Mouse (Mus musculus): ENCODE data around the gene Dnajc28. TPM values are rescaled to one million over a fixed set of nuclear protein-coding genes. Genes with fewer than 3 reads are reported as not detected.
"Not testable (repeated sequence)": the region's sequence is repeated elsewhere in the genome, so short reads cannot be mapped to it uniquely, and the experiment has no call there.

The Dnajc28 gene
- total RNA-seq (2021): 1 to 10 TPM; 4.5 to 5.7 TPM

DNA sequence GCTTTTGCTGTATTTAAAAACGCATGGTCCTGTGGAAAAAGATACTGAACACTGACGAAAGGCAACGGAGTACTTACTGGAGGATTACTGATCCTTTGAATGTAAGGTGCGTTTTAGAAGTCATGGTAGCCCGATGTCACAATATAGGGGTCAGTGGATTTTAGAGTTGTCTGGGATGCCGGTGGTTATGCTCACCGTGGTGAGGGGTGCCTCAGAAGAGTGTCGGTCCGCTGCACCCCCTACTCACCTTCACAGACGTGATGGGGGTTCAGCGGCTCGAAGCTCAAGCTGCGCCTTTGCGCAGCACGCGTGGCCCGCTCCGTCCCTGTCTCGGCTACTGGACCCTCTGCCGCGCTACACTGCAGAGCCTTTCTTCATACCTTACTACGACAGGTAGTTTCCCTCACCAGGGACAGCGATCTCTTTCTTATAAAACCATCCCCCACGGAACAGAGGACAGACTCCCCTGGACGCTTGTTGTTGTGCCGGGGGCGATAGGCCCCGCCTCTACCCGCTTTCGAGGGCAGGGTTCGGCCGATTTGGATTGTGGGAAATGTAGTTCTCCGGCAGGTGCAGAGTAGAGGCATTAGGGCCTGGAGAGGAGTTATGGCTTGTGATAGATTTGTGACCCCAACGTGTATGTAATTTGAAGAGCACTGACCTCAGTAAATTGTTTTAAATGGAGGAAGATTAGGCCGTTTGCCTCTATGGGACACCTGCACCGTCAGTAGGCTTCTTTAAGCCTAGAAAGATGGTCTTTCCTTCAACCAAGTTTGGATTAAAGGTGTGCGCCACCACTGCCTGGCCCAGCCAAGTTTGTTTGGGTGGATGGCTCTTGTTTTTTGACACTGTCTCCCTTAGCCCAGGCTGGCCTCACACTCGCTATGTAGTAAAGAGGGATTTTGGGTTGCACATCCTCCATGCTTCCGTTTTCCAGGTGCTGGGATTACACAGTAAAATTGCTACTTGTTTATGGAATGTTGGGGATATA is at the start of gene Dnajc28:
Gene Dnajc28 (minus strand): TSS at position 516 of the 991 bp plus-strand sequence.
- DNase-seq: peak; percentile 77

DNA sequence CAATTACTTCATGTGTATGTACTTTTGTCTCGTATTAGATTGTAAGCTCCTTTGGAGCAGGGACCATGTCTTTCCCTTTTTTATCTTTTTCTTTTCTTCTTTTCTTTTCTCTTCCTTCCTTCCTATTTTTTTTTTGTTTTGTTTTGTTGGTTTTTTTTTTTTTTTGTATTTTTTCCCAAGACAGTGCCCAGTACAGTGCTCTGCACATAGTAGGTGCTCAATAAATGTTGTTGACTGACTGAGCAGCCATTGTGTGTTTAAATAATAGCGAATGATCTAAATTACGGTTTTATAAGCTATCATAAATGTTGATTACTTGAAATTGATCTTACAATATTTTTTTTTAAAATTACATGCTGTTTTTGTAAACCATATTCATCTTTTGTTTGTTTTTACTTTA is 45.0 kb upstream of the Dnajc28 start:
- no peak for DNase-seq

- no peak for DNase-seq
Observed at GRCm38 (mm10) chr16:91662336-91662735, 43.5 kb upstream of the Dnajc28 start.

GRCm38 (mm10) chr16:91661397-91661796 is 42.6 kb upstream of the Dnajc28 start:
- DNase-seq: no peak

DNA sequence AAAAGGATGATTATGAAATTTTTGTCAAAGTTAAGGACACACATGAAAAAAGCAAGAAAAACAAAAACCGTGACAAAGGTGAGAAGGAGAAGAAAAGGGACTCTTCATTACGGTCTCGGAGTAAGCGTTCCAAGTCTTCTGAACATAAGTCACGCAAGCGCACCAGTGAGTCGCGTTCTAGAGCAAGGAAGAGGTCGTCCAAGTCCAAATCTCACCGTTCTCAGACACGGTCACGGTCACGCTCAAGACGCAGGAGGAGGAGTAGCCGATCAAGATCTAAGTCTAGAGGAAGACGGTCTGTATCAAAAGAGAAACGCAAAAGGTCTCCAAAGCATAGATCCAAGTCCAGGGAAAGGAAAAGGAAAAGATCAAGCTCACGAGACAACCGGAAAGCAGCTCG is 41.0 kb upstream of the Dnajc28 start:
- no peak for DNase-seq

DNA sequence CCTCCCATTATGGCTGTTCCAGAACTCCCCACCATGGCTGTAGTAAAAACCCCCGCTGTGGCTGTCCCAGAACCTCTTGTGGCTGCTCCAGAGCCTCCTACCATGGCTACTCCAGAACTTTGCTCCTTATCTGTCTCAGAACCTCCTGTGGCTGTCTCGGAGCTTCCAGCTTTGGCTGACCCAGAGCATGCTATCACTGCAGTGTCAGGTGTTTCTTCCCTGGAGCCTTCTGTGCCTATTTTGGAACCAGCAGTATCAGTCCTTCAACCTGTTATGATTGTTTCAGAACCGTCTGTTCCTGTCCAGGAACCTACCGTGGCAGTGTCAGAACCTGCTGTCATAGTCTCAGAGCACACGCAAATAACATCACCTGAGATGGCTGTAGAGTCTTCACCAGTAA is 39.6 kb upstream of the Dnajc28 start:
- DNase-seq: no peak

- DNase-seq: no peak
Observed at GRCm38 (mm10) chr16:91657285-91657684, 38.5 kb upstream of the Dnajc28 start.

- no peak for DNase-seq
Observed at GRCm38 (mm10) chr16:91655285-91655684, 36.5 kb upstream of the Dnajc28 start.

- DNase-seq: no peak
Observed at GRCm38 (mm10) chr16:91652191-91652590, 33.4 kb upstream of the Dnajc28 start.

DNA sequence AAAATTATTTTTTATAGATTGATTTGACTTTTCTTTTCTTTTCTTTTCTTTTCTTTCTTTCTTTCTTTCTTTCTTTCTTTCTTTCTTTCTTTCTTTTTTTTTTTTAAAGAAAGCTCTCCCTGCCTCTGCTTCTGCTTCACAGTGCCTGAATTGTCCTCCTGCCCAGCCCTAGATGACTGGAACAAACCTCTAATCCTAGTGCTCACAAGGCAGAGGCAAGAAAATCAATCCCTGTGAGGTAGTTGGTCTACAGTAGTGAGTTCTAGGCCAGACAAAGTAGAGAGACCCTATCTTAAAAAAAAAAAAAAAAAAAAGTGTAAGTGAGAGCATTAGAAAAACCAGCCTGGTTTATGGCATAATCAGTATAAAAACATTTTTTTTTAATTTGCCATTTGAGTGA is 31.0 kb upstream of the Dnajc28 start:
- no peak for DNase-seq

DNA sequence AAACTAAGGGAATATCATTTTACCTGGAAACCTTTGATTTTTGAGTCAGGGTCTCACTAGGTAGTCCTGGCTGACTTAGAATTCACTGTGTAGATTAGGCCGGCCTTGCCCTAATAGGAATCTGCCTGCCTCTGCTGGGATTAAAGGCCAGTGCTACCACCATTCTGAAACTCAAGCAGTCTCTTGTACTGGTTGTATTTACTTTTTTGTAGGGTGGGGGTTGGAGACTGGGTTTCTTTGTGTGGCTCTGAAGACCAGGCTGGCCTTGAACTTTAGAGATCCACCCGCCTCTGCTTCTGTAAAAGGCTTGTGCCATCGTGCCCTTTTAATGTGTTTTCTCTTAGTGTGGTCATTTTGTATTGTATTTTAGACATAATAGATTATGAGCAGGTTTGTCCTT is 30.4 kb upstream of the Dnajc28 start:
- no peak for DNase-seq

- peak; percentile 90 for DNase-seq
Observed at GRCm38 (mm10) chr16:91648220-91648550, 29.4 kb upstream of the Dnajc28 start.

- peak; percentile 96 for DNase-seq
Observed at GRCm38 (mm10) chr16:91647461-91648219, 28.8 kb upstream of the Dnajc28 start, which contains the start of gene Son. Gene Son, plus strand, starts transcription at chr16:91647506.

DNA sequence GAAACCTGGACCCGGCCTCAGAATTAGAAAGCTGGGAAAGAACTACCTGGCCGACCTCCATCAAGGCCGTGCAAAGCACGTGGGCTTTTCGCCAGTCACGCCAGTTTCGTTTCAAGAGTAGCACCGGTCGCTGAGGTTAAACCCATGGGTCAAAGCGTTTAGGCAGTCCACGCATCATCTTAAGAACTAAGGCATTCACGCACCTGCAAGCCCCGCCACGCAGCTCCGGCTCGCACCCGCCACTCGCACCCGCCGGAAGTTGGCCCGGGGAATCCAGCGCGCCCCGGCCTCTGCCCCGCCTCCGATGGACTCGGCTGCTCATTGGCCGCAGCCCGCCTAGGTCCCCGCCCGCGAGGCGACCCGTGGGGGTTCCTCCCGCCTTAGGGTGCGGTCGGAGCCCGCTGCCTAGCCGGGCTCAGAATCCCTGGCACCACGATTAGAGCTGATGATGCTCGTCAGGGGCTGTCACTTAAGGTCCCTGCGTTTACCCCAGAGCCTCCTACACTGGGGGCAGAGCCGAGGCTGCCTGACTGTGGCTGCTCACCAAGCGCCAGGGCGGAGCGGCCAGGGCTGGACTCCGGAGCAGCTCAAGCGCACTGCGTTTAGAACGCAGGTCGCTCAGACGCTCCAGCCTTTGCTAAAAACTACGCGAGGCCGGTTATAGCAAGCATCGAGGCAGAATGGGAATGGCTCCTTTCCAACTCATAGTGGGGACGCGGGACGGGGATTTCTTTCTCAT is 28.0 kb upstream of the Dnajc28 start, which contains the start of gene Gart:
Gene Gart (minus strand): TSS at position 272 of the 739 bp plus-strand sequence.
- peak; percentile 95 for DNase-seq

GRCm38 (mm10) chr16:91645995-91646602 is 27.3 kb upstream of the Dnajc28 start:
- DNase-seq: no peak

DNA sequence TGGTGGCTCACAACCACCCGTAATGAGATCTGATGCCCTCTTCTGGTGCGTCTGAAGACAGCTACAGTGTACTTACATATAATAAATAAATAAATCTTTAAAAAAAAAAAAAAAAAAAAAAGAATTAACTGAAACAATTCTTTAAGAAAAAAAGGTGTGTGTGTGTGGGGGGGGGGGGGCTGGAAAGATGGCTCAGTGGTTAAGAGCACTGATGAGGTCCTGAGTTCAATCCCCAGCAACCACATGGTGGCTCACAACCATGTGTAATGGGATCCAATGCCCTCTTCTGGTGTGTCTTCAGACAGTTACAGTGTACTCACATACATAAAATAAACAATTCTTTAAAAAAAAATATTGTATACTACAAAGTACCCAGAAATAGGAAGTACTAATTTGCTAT is 26.6 kb upstream of the Dnajc28 start:
- not testable (repeated sequence) for DNase-seq

DNA sequence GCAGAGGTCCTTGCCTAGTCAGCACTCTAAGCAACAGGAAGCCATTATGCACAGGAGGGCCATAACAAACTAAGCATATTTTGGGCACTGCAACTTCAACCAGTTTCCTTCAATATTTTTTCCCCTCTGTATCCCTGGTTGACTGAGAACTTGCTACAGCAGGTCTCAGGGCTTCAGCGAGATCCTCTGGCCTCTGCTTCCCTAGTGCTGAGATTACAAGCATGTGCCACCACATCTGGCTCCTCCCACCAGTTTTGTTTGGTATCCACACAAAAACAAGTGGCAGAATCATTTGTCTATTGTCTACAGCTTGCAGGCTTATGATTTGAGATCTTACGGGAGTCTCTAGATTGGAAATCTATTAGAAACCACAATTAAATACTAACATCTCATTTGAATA is 26.1 kb upstream of the Dnajc28 start:
- no peak for DNase-seq

- DNase-seq: no peak
Observed at GRCm38 (mm10) chr16:91640171-91640570, 21.3 kb upstream of the Dnajc28 start.

- no peak for DNase-seq
Observed at GRCm38 (mm10) chr16:91639636-91640035, 20.8 kb upstream of the Dnajc28 start.

DNA sequence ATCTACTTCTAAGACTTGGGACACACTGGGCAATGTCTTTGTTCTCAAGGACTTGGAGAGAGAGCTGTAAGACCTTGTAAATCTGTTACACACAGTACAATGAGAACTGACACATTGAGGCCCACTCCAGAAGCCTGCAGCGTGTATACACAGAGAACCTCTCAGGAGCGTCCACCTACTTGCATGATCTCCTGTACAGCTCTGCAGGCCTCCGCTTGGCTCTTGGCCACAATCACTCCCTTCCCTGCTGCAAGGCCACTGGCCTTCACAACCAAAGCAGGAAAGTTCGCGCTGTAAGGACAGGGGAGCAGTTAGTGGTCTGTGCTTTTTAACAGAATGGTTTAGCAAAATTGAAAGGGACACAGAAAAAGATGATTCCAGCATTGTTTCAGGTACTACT is 20.3 kb upstream of the Dnajc28 start:
- DNase-seq: no peak

DNA sequence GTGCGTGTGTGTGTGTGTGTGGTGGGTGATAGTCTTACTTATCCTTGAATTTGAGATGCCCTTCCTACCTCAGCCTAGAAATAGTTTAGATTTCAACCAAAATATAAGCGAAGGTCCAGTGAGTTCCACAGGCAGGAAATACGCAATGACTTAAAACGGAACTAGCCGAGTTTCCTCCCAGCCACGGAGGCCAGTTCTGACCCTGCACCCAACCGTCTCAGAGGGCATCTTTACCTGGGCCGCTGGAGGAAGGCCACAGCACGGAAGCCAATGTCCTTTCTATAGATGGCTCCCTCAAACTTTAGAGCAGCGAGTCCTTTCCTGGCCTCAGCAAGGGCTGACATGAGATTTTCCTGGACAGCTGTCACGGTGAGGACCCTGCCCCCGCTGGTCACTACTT is 14.8 kb upstream of the Dnajc28 start:
- DNase-seq: no peak

DNA sequence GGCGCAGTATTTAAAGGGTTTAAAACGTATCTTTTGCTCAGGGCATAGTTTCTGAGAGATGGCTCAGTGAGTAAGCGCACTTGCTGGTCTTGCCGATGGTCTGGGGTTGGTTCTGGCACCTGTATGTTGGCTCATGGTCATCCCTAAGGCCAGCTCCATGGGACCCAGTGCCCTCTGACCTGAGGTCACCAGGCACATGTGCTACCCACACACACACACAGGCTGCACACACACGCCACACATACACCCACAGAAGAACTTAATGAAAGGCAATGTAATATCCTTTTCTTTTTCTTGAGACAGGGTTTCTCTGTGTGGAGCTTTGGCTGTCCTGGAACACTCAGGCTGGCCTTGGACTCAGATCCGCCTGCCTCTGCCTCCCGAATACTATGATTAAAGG is 14.1 kb upstream of the Dnajc28 start:
- DNase-seq: no peak
